Mouse (Mus musculus) thymus, postnatal 25 days (tissue): ENCODE data around the gene Egln3.

Experiments used
- DNase-seq: peaks from one replicate; pipeline ENCODE4 v3.0.0; 2022

The Egln3 gene

GRCm38 (mm10) chr12:54202276-54202675 lies 1.4 kb downstream of the Egln3 start:
- DNase-seq = peak; percentile 75

DNA sequence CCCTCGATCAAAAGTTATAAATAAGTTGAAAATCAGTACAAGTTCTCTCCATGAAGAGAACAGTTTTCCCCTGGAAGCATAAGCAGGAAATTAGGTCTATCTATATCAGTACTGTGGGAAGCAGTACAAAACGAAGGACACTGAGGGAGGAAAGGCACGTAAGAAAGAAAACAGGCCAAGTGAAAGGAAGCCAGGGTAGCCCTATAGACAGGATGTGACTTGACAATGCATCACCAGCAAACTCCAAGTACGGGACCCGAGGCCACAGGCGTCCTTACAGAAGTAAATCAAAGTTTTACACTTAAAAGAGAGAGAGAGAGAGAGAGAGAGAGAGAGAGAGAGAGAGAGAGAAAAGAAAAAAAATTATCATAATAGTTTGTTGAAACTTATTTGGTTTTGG lies 2.8 kb downstream of the Egln3 start:
- DNase-seq = no peak

GRCm38 (mm10) chr12:54200172-54200571 lies 3.5 kb downstream of the Egln3 start:
- DNase-seq = no peak

GRCm38 (mm10) chr12:54198282-54198918 lies 5.3 kb downstream of the Egln3 start:
- DNase-seq = no peak

DNA sequence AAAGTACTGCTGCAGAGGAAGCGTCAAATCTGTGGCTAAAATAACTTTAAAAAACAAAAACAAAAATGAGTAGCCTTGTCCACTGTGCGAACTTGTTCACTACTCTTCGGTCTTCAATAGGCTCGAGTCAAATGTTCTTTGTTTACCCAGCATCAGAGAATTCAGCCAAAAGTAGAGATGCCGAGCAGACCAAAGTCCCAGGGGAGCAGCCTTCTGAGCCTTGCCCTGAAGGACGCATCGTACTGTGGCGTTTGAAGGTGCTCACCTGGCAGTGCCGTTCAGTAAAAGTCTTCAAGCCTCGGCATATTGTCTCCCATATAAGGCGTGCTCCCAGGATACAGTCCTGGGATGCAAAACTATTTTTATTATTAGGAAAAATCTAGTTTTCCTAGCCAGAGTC lies 5.8 kb downstream of the Egln3 start:
- DNase-seq = no peak

DNA sequence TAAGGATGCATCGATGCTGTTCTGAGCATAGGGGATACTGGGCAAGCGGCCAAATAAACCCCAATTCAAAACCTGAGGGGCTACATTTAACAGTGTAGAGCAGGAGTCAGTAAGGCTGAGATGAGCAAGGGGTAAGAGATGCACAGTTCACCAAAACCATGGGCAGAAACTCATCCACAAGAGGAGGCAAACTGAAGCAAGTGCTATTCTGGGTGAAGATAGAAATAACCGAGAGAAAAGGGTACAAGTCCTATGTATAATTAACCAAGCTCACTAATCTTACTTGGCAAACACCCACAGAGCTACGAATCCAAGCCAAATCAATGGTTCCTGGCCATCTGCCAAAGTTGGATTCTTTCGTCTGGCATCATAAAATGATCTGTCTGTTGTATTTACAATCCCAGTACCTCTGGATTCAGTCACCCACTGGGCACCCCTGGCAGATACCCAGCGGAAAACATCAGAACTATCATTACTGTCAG lies 6.3 kb downstream of the Egln3 start:
- DNase-seq = no peak

DNA sequence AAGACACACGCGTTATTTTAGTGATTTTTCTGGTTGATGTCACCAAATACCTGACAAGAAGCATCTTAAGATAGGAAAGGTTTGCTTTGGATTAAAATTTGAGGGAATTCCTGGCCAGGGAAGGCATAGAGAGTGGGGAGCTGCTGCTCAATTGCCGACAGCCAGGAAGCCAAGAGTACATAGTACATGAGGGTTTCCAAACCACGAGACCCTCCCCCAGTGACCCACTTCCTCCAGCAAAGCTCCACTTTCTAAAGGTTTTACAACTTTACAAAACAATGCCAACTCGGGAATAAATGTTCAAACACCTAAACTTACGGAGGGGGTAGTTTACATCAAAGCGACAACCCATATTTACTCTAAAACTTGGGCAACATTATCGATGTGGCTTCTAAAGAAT lies 6.8 kb downstream of the Egln3 start:
- DNase-seq = no peak

GRCm38 (mm10) chr12:54194159-54194558 lies 9.5 kb downstream of the Egln3 start:
- no peak for DNase-seq

- DNase-seq = no peak
Measured at GRCm38 (mm10) chr12:54192305-54192661, 11.4 kb downstream of the Egln3 start.

- DNase-seq = peak; percentile 76
Measured at GRCm38 (mm10) chr12:54191608-54192304, 11.9 kb downstream of the Egln3 start.

DNA sequence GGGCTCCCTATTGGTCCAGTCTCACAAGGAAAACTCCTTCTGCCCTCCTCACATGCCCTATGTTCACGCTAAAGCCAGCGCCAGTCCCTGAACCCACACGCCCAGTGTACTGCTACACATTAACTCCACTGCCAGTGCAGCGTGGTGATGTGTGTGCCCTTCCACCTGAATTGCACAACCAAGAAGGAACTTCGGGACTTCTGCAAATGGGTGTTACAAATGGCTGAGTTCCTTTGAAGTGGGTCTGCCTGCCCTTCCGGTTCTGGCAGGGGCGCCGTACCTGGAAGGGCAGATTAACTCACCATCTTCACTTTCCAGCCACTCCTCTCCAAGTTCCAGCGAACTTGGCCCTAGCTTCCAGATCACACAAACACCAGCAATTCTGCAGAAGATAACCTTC lies 12.5 kb downstream of the Egln3 start:
- no peak for DNase-seq

GRCm38 (mm10) chr12:54187812-54188600 lies 15.7 kb downstream of the Egln3 start:
- DNase-seq = peak; percentile 50

DNA sequence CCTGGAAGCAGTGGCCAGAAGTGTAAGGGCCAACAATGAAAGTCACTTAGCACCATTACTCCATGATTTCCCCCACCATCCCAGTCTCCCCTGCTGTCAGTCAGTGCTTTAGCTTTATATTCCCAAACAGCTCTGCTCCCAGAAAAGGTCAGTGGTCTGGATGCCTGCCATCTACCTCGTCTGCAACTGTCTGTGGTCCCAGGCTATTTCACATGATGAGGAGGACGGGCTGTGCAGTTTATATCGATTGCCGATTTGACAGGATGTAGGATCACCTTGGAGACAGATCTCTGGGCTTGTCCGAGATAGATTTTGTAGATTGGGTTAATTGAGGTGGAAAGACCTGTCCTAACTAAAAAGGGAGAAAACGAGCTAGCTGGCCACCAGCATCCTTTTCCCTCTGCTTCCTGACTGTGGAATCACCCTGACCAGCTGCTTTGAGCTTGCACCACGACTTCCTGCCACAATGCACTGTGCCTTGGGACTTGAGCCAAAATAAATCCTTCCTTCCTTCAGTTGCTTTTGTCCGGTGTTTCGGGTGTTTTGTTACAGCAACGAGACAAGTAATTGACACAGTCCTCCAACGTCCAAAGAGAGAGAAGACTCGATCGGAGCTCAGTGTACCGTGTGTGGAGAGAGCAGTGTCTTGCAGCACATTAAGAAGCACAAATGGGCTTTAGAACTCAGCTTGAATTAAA lies 16.6 kb downstream of the Egln3 start:
- DNase-seq = peak; percentile 21

- no peak for DNase-seq
Measured at GRCm38 (mm10) chr12:54184264-54184663, 19.4 kb downstream of the Egln3 start.

DNA sequence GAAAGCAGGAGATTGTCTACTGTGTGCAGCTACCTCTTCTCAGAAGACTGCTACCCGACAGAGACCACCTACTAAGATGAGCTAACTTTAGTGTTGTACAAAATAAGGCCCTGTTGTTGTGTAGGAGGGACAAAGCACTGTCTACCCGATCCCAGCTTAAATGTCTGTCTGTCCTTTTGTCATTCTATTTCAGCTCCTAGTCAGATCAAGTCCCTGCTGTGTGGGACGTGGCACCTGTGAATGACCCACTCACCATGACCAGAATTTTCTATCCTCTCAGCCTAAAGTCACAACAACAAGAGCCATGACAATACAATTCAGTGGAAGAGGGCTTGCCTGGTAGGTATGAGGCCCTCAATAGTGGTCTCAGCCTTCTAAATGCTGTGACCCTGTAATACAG lies 25.3 kb downstream of the Egln3 start:
- no peak for DNase-seq

DNA sequence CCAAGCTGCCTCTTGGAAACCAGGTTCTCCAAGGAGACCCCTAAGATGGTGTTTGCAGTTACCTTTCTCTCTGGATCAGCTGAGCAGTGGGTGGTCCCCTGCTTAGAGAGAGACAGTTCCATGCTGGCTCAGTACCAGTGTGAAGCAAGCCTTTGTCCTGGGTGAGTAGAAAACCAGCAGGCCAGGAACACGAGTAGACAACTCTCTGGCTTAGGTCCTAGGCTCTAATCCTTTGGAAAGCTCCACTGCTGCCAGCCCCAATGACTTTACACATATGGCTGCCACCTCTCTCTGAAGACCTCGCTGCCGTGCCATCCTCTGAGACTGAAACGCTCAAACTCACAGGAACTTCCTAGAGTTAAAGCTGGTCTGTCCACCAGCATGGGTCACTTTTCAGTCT lies 34.9 kb downstream of the Egln3 start:
- DNase-seq = no peak

DNA sequence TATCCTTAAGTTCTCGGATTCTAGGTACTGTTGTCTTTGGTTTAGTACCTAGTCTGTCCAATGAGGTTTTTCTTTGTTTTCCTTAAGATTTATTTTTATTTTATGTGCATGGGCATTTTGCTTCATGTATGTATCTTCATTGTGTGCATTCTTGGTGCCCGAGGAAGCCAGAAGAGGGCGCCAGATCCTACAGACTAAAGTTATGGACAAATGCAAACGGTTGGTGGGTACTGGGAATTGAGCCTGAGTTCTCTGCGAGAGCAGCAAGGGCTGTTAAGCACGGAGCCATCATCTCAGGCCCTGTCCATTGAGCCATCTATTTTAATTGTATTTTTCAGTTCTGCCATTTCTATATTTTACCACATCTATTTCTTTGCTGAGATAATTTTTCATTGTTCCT lies 35.9 kb downstream of the Egln3 start:
- DNase-seq = peak; percentile 48

DNA sequence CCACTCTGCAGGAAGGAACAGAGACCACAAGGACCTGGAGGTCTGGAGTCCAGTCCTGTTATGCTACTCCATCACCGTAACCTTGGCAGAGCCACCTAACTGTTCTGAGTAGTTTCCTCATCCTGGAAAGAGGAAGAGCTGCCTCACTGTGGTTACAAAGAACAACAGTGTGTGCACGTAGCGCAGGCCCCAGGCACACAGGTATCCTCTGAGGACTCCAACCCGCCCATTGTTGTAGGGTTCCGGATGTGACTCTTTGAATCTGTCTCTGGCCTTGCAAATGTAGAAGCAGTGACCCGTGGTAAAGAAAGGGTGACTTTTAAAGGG lies 39.0 kb downstream of the Egln3 start:
- no peak for DNase-seq

GRCm38 (mm10) chr12:54164040-54164723 lies 39.5 kb downstream of the Egln3 start:
- no peak for DNase-seq

DNA sequence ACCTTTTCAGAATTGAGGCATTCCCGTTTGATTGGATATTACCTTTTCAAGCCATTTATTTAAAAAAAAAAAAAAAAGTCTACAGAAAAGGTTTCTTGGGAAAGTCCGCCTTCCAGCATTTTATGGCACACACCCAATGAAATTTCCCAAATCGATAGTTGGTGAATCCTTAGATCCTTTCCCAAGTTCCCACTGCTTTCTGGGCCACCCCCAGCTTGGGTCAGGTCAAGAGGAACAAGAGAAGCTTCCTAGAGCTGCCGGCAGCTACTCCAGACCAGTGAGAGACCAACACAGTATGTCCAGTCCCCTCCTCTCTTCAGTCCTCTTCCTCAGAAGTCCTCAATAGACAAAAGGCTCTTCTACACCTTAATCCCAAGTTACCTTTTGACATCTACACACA lies 40.5 kb downstream of the Egln3 start:
- DNase-seq = no peak

GRCm38 (mm10) chr12:54162637-54163131 lies 41.0 kb downstream of the Egln3 start:
- DNase-seq = peak; percentile 11

GRCm38 (mm10) chr12:54161468-54162202 lies 42.0 kb downstream of the Egln3 start:
- DNase-seq = no peak
